Mouse (Mus musculus) telencephalon, adult 2 months (tissue): ENCODE results near the gene Pard6a.

Experiments used
- DNase-seq: peaks from one replicate; pipeline ENCODE4 v3.0.0-alpha.2; 2011; ENCODE audit warnings: low read depth, low spot score

The Pard6a gene

DNA sequence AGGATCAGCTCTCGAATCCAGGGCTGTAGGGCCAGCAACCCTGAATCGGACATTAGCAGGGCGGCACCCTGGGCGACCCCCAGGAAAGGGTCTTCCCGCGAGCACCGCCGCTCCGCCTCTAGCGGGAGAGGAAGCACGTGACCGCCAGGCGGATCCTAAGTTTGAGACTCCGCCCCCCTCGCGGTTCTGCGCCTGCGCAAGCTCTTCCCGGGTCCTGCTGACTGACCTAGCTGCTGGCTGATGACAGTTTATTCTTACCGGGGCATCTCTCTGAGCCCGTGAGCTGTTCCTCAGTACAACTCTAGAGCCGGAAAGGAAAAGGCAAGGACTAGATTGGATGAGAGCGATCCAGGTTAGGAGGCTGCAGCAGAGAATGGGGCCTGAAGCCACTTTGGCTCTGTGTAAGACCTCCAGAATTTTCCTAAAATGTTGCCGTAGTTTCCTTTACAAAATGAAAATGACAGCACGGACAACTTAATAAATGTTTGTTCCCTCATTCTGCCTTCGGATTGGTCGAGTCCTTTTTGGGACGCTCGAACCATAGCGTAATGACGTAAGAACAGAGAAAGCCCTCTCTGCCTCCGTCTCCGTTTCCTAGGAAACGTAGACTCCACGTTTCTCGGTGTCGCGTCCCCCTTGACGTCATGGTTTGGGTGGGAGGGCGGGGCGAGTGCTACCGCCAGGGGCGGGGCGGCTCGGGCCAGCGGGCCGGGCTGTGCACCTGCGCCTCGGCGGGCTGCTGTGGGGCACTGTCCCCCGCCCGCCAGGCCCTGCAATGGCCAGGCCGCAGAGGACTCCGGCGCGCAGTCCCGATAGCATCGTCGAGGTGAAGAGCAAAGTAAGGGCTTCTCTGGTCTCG, at the start of gene Pard6a, which contains the start of gene Acd:
Gene Pard6a, plus strand, starts transcription at position 183 of the 859 bp plus-strand sequence.
Gene Acd, minus strand, starts transcription at position 137 of the 859 bp plus-strand sequence.
- DNase-seq = peak; percentile 94

DNA sequence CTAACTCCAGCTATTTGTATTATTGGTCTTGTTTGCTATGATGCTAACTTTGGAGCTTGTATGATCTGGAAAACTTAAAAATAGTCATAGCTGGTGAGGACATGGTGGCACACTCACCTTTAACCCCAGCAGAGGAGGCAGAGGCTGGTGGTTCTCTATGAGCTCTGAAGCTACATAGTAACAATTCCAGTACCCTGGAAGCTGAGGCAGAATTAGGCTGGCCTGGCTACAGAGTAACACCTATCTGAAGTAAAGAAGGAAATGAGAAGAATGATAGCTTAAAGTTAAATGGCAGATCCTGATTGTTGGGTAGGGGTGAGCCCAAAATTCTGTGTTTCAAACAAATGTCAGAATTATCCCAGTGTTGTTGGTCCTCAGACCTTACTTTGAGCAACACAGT, 43.3 kb upstream of the Pard6a start:
- DNase-seq = no peak

DNA sequence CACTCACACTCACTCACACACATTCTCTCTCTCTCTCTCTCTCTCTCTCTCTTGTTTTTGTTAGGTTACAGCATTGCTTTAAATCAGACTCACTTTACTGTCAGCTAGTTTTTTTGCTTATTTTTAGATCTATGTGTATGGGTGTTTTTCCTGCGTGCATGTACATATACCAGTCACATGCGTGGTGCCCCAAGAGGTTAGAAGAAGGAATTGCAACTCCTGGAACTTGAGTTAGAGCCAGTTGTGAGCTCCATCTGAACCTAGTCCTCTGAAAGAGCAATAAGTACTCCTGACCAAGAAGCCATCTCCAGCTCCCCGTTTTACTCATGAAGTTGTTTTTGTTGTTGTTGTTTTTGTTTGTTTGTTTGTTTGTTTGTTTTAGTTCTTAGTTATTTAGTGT, 39.8 kb upstream of the Pard6a start:
- no peak for DNase-seq

DNA sequence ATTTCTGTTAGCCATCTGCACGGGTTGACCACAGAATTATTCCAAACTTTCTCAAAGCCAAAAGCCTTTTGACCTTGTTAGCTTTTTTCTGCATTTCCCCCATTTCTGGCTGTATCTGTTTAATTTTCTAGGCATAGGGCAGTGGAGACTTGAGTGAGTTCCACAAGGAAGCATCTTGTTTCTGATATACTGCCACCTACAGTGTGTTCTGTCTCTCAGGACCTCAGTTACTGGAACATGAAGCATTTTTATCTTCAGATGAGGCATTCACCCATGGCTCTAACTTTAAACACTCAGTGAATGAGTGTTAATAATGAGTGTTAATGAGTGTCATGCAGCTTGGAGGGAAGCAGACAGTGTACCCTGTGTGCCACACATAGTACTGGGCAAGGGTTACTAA, 23.1 kb upstream of the Pard6a start:
- no peak for DNase-seq

DNA sequence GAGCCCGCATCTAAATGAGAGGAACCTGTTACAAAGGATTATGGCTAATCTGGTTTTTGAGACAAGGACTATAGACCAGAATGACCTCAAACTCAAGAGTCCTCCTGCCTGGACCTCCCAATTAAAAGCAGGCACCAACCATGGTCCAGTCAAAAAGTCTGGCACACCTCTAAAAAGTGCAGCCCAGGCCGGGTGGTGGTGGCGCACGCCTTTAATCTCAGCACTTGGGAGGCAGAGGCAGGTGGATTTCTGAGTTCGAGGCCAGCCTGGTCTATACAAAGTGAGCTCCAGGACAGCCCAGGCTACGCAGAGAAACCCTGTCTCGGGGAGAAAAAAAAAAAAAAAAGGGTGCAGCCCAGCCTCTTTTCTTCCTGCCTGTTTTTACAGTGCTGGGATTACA, 15.6 kb upstream of the Pard6a start:
- DNase-seq = no peak

DNA sequence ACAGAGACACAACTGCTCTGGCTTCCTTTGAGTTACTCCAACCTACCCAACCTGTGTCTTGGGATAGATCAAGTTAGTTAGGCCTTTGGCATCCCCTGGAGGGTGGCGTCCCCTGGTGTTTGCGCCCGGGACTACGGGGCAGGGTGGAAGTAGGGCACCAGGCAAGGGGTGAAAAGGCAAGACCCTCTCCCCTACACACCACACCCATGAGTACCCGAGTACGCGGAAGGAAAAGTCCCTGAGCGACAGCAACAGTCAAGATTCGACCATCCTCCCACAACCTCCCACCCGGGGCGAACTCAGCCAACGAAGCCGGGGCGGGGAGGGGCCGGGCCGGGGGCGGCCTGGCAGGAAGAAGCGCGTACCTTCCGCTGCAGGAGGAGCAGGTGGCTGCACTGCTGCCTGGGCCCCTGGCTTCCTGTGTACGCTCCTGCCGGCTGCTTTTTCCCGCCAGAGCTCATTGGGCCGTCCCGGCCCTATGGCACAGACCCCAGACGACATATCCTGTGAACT, 15.1 kb upstream of the Pard6a start, which contains the start of gene Carmil2:
Gene Carmil2, plus strand, starts transcription at position 479 of the 513 bp plus-strand sequence.
- no peak for DNase-seq

DNA sequence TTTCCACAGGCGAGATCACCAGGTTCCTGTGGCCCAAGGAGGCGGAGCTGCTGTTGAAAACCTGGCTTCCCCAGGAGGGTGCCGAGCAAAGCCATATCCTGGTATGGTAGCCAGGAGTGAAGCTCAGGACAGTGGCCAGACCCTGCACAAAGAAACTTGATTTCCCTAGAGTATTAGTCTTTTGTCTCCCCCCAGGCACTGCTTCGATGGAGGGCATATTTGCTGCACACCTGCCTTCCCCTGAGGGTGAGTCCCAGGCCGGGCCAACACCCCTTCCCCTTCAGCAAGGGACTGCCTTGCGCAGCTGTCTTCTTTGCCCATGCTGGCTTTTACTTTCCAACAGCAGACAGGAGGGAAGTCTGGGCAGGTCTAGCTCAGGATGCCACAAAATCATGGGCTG, 14.4 kb upstream of the Pard6a start:
- DNase-seq = no peak

DNA sequence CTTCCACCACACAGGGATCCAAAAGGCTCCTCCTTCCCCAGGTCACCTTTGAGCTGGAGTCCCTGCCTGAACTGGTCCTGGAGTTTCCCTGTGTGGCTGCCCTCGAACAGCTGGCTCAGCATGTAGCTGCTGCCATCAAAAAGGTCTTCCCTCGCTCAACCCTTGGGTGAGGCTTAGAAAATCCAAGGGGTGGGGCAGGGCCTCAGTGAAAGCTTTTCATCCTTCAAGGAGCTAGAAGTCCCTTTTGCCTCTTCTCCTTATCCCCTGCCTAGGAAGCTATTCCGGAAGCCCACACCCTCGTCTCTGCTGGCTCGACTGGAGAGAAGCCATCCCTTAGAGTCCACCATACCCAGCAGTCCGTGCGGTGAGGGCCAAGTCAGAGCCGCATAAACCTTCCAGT, 13.4 kb upstream of the Pard6a start:
- no peak for DNase-seq

DNA sequence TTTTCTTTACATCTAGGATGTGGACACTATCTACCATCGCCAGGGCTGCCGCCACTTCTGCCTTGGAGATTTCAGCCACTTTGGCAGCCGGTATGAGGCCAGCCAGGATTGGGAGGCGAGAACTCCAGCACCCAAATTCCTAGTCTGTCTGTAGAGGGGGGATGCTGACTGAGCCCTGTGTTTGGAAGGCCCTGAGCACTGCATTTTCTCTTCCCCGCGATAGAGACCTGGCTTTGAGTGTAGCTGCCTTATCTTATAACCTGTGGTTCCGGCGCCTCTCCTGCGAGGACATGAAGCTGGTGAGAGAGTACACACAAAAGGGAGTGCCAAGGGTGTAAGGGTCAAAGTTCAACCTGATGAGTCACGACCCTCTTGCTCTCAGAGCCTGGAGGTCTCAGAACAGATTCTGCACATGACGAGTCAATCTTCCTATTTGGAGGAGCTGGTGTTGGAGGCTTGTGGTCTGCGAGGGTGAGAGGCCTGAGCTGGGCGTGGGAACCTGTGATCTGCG, 12.7 kb upstream of the Pard6a start:
- DNase-seq = no peak

DNA sequence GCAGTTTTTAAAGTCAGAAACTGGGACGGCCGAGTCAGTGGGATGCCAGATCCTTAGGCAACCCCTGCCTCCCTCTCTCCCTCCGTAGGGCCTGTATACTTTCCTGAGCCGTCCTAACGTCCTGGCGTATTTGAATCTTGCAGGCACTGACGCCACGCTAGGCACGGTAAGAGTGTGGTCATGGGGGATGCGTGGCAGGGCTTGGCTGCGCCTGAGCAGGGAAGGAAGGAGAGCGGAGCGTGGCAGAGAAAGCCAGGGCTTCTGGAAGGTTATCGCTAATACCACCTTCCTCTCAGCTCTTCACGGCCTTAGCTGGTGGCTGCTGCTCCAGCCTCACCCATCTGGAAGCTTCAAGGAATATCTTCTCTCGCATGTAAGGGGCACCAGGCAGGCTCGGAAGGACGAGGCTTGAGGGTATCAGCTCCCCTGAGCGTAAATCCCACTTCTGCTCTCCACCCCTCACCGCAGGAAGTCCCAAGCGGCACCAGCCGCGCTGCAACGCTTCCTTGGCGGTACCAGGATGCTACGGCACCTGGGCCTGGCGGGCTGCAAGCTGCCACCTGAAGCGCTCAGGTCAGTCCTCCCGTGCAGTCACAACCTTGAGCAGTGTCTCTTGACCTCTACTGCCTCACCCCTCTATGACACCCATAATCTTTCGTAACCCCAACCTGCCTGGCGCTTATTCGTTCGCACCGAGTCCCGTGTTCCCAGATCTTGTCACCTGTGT, 11.5 kb upstream of the Pard6a start:
- no peak for DNase-seq

DNA sequence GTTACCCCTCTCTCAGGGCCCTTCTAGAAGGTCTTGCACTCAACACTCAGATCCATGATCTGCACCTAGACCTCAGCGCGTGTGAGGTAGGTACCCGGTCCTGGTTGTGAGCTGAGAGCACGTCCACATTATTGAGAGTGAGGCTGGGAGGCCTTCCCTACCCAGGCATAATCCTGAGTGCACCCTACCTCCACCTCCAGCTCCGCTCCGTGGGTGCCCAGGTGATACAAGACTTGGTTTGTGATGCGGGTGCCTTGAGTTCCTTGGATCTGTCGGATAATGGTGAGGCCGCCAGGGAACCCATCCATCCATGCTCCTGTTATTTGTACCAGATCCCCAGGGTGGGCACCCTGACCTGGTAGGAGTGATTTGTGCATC, 11.0 kb upstream of the Pard6a start:
- DNase-seq = no peak

DNA sequence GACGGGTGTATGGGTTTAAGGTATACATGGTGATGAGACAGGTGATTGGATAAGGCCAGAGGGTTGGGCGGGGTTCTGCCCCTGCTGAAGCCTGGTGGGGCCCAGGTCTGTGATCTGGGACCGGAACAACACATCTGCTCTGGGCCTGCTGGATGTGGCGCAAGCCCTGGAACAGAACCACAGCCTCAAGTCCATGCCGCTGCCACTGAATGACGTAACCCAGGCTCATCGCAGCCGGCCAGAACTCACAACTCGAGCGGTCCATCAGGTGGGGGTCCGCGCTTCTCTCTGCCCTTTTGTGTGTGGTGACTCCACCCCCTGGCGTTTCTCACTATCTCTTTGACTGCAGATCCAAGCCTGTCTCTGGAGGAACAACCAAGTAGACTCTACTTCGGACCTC, 10.0 kb upstream of the Pard6a start:
- no peak for DNase-seq

DNA sequence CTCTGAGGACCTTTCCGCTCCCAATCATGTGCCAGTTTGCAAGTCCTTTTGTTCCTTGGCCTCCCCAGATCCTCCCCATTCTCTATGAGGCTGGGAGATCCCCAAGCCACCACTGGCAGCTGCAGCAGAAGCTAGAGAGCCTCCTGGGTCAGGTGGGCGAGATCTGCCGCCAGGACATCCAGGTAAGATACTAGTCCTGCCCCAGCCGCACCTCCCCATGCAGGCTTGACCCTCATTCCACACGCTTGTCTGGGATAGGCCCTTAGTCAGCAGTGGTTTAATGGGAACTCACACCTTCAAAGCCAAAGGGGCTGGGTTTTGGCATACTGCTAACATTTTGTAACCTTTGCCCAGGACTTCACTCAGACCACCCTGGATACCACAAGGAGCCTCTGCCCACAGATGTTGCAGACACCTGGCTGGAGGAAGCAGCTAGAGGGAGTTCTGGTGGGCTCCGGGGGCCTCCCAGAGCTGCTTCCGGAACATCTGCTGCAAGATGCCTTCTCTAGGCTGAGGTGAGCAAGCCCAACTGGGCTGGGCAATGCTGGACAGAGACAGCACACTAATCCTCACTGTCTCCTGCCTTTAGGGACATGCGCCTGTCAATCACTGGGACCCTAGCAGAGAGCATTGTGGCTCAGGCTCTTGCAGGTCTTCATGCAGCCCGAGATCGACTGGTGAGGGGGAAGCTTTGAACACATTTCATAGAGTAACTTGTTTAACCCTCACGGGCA, 8.3 kb upstream of the Pard6a start:
- no peak for DNase-seq

DNA sequence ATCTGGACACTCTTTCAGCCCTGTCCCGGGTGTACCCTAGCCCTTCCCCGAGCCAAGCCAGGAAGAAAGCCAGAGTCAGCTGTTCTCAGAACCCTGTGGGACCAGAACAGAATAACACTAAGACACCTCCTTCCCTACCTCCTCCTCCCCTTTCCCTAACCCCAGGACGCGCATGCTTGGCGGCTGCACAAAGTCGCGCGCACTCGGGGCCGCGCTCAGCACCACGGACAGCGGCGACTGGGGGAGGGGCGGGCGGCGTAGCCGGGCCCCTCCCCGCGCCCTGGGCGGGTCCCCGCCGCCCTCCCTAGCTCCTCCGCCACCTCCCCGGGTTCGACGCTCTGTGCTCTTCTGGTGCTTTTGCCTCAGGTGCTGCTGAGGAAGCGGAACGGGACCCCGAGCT, 7.3 kb upstream of the Pard6a start:
- DNase-seq = peak; percentile 45

DNA sequence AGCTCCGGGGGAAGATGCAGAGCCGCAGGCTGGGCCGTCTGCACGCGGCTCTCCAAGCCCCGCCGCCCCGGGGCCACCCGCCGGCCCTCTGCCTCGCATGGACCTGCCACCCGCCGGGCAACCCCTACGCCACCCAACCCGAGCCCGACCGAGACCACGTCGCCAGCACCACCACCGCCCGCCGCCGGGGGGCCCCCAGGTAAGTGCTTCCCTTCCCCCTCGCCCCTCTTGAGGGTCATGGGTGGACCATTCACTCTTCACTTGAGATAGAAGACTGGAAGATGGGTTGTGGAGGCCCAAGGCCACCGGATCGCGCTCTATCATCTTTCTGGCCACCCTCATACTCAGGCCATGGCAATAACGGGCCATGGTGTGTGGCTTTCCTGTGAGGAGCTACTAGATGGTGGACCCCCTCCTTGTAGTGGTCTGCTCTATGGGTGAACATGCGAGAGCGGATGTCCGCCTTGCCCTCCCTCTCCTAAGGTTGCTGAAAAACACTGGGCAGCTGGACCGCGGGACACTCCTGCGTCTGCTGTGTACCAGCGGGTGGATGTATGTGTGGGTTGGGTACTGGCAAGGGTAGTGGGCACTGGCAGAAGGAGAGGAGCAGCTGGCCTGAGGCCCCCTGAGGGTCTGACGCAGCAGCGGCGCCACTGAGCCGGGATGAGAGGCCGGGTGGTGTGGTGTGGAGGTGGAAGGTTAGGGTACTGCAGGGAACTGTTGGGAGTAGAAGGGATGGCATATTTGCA, 6.7 kb upstream of the Pard6a start:
- DNase-seq = no peak

DNA sequence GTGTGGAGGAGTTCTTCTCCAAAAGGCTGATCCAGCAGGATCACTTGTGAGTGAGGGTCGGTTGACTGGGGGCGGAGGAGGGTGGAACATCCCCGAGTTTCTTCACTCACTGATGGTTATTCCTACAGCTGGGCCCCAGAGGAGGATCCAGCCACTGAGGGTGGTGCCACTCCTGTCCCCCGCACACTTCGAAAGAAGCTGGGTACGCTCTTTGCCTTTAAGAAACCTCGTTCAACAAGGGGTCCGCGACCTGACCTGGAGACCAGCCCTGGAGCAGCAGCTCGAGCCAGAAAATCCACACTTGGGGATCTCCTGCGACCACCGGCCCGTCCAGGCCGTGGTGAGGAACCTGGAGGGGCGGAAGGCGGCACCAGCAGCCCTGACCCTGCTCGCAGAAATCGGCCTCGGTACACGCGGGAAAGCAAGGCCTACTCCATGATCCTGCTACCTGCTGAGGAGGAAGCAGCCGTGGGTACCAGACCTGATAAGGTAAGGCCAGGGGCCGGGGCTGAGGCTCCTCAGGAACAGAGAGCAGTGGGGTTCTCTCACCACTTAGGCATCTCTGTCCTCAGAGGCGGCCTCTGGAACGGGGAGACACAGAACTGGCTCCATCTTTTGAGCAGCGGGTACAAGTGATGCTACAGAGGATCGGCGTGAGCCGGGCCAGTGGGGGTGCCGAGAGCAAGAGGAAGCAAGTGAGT, 5.7 kb upstream of the Pard6a start:
- DNase-seq = no peak

DNA sequence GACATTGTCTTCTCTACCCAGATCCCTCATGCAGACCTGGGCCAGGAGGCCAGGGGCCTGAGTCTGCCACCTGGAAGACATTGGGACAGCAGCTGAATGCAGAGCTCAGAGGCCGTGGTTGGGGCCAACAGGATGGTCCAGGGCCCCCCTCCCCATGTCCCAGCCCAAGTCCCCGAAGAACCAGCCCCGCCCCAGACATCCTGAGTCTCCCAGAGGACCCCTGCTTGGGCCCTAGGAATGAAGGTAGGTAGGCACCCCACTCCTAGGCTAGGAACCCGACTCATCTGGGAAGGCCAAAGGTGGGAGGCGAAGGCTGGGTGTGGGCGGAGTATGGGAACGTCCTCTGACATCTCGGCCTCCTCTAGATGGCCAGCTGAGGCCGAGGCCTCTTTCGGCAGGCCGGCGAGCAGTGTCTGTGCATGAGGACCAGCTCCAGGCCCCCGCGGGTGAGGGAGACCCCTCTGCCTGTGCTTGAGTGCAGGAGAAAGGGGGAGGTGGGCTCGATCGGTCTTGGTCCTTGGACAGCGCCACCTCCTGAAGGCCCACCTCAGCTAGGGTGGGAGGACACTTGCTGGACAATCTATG, 3.7 kb upstream of the Pard6a start:
- DNase-seq = no peak

DNA sequence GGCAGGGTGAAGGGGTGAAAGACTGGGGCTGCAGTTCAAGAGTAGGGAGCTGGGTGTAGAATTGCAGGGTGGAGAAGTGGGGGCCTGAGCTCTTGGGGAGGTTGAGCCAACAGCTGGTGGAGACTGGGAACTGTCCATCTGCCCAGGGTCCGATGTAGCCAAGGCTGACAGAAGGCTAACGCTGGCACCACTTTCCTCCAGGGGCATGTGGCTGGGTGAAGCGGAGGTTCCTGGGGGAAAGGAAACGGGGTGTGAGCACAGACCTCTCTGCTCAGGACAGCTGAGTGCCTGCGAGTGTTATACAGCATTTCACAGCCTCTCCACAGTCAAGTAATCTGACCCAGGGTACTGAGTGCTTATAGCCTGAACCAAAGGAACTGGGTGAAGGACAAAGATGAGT, 2.2 kb upstream of the Pard6a start:
- DNase-seq = no peak

DNA sequence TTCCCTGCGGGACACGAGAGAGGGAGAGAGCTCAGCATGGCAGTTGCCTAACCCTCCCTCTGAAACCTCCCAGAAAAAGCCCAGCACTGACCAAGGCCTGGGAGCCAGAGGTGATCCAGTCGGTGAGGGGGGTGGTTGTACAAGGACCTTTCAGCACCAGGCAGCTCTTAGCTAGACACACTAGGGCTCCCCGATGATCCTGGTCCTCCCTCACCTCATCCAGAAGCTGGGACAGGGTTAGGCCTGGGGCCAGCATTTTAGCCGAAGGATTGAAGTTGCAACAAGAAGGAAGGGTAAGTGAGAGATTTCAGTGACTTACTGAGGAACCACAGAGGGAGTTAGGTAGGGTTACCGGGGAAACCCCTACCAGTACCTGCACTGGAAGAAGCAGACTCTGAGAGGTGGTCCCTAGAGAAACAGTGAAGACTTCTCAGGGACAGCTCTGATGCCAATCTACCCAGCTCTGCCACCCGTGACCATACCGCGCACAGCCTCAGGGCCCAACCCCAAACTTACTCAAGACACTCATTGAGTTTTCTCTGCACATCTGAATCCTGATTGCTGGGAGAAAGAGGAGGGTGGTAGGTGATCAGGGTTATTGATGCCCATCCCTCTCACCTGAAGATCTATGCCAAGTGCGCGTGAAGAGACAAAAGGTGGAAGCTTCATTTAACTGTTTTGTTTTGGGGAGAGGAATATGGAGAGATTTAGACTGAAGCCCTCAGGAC, 1.3 kb upstream of the Pard6a start:
- no peak for DNase-seq
